Mouse (Mus musculus) hindlimb bud, embryonic 11.5 days (tissue): ENCODE data around the gene Cbfa2t2.
A peak's percentile ranks its signal among the peaks of the same experiment; 100 is the strongest.

ENCODE experiments used
- DNase-seq: peaks from one replicate; pipeline ENCODE4 v3.0.0-alpha.2; 2012; ENCODE audit warnings: low read depth, low spot score; ENCODE audit errors: extremely low spot score

Cbfa2t2 gene

GRCm38 (mm10) chr2:154566641-154567040, 130.4 kb downstream of the Cbfa2t2 start:
- DNase-seq: no peak

- DNase-seq: no peak
Observed at GRCm38 (mm10) chr2:154567766-154568165, 131.5 kb downstream of the Cbfa2t2 start.

- DNase-seq: no peak
Observed at GRCm38 (mm10) chr2:154568329-154569070, 132.2 kb downstream of the Cbfa2t2 start.

GRCm38 (mm10) chr2:154569071-154569748, 132.9 kb downstream of the Cbfa2t2 start:
- no peak for DNase-seq

GRCm38 (mm10) chr2:154569836-154570286, 133.6 kb downstream of the Cbfa2t2 start, which contains the start of gene E2f1:
TSS of gene E2f1 (minus strand) at chr2:154569892.
- peak; percentile 67 for DNase-seq

GRCm38 (mm10) chr2:154570666-154571065, 134.4 kb downstream of the Cbfa2t2 start:
- no peak for DNase-seq

DNA sequence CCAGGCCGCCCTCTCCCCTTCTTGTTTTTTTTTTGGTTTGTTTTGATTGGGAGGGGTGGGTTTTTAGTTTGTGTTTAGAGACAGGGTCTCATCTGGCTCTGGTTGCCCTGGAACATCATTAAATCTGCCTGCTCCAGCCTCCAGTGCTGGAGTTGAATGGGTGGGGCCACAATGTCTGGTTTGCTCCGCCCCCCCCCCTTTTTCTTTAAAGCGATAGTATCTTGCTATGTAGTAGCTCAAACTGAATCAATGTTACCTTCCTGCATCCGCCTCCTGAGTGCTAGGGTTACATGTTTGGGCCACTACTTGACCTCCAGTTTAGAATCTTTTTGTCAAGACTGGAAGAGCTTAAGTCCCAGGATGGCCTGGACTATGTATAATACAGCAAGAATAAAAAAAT, 135.0 kb downstream of the Cbfa2t2 start:
- no peak for DNase-seq

DNA sequence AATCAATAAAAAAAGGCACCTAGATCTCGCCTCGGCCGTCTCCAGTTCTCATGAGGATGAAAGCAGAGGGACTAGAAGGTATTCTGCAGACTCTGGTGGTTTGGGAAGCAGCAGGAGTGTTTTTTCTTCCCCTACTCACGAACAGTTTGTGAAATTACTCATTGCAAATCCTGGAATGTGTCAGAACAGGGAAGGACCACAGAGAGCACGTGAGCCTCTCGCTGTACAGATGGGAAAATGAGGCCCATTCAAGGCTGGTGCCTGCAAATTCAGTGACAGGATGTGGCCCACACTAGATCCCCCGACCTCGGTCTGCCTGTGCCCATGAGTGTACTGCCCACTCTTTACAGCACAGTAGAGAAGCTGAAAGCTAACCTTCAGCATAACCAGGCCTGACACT, 135.7 kb downstream of the Cbfa2t2 start:
- no peak for DNase-seq

DNA sequence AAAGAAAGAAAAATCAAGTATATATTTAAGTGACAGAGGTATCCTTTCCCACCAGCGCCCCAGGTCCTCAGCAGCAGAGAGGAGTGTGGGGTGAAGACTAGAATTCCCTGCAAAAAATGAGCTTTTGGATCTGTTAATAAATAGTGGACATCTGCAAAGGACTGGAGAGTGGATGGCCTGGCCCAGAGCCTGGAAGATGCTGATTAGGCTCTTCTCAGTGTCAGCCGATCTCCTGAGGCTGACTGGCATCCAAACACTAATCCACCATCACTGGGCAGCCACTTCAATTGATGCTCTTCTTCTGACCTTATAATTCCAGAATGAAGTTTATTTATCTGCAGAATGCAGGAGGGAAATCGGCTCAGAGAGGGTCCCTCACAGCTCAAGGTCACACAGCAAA, 136.7 kb downstream of the Cbfa2t2 start:
- DNase-seq: no peak

DNA sequence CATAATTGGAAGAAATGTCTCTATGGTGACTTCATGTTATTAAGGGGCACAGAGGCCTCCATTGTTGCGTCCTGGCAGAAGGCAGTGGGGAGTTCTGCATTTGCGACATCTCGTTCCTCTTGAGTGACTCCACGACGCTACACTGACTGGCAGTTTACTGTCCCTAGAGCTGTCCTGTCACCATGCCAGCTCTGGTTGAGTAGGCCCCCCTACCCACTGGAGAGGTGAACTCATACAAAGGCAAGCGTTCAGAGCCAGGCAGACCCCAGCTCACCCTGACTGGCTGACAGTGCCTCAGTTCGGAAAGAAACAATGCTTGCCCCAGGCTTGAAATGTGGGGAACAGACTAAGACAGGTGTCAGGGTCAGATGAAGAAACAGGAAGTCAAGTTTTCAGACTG, 138.0 kb downstream of the Cbfa2t2 start:
- no peak for DNase-seq

DNA sequence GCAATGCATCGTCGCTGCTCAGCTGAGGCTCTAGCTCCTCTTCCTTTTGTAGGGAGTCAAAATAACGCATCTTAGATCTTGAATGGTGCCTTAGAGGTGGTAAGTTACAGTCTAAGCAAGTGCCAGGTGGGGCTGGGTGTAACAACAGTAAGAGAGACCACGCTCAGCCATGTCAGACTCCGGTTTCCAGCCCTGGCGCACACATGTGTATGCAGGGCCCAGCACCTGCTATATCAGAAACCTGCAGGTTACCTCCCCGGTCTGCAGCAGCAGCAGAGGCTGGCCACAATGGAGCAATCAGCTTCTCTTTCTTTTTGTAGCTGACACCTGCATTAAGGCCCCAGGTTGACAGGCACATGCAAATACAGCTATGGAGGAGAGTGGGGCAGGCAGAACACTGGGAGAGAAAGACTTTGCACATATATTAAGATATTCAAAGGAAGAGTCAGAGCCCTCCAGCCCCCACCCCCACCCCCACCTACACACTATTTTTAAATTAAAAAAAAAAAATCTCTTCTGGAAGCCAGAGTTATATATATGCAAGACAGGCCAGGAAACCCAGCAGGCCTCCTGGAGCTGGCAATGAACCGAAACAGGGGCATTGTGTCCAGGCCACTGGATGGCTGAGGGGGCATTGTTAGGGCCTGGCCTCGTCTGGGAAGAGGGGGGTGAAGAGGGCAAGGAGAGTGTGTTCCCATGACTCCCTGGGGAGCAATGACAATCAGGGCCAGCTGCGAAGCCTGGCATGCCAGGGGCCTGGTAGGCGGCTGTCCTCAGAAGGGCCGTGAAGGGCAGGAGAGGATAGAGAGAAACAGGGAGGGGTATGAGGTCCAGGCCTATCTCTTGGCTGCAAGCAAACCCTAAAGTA, 140.8 kb downstream of the Cbfa2t2 start:
- no peak for DNase-seq

- DNase-seq: no peak
Observed at GRCm38 (mm10) chr2:154577744-154578067, 141.4 kb downstream of the Cbfa2t2 start.

GRCm38 (mm10) chr2:154580586-154580985, 144.3 kb downstream of the Cbfa2t2 start:
- DNase-seq: no peak

GRCm38 (mm10) chr2:154581421-154581820, 145.1 kb downstream of the Cbfa2t2 start:
- no peak for DNase-seq

DNA sequence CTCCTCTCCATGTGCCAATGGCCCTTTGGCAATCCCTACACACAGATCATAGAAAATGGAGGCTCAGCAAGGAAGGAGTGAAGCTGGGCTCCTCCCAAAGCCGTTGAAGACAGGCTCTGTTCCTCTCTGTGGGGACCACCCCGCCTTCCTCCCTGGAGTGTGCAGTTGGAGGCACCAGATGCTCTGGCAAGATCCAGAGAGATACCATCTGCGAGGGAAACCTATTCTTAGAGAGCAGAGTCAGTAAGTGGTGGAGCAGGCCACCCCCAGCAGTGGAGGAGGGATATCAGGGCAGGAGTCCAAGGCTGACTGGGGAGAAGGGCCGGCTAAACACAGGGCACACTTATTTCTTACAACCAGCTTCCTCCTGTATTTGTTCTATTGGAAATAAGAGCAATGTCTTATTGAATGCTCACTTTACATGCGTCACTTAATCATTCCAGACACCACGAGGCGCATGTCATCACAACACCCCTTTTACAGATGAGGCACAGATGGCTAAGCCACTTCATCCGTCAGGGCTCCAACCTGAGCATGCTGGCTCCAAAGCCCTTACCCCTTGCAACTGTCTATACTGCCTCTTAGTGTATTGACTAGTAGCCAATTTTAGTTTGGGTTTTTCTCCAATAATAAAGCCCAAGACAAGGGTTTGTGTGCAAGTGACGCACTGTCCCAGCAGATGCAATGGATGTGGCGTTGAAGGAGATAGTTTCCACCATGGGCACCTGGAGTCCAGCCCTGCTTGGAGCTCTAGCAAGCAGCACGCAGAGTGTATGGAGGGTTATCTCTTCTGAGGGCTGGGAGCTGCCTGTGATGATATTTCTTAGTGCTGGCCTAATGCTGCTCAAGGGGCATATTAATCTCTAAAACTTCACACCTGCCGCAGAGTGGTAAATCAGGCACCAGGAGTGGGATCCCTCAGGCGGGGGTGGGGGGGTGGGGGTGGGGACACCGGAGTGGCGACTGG, 147.9 kb downstream of the Cbfa2t2 start:
- DNase-seq: no peak

GRCm38 (mm10) chr2:154584931-154585601, 148.8 kb downstream of the Cbfa2t2 start:
- no peak for DNase-seq

GRCm38 (mm10) chr2:154586405-154586804, 150.1 kb downstream of the Cbfa2t2 start:
- DNase-seq: no peak
